Mouse (Mus musculus): Measurements from ENCODE around the gene Vhl. TPM values are rescaled to one million over a fixed set of nuclear protein-coding genes. Genes with fewer than 3 reads are reported as not detected.
"Not testable (repeated sequence)": the region's sequence is repeated elsewhere in the genome, so short reads cannot be mapped to it uniquely, and the experiment has no call there.

Vhl gene
- total RNA-seq, 2 experiments from 2014 or later: 5.1 to 5.9 TPM

GRCm38 (mm10) chr6:113669821-113670220 is 46.1 kb downstream of the Vhl start:
- Histone ChIP-seq H3K27ac (peak overlapping the region; percentile 72), H3K4me3 (no peak overlapping the region; the same call in 1 of the 2 replicates)
- intact Hi-C loops (cut with DNase I): no loop called here
- no peak for TF ChIP-seq CTCF (IDR thresholded peaks at IDR 0.05)
- peak; percentile 24 for DNase-seq

- peak; percentile 39 for TF ChIP-seq CTCF (IDR thresholded peaks at IDR 0.05)
- intact Hi-C loops (cut with DNase I); DNase-seq; H3K27ac ChIP-seq; H3K4me3 ChIP-seq: not testable (repeated sequence)
Measured at GRCm38 (mm10) chr6:113672029-113672428, 48.3 kb downstream of the Vhl start.

GRCm38 (mm10) chr6:113672989-113673388 is 49.2 kb downstream of the Vhl start:
- no peak overlapping the region for H3K27ac ChIP-seq
- no peak for DNase-seq
- no peak overlapping the region for H3K4me3 ChIP-seq
- no peak for TF ChIP-seq CTCF (IDR thresholded peaks at IDR 0.05)
- intact Hi-C loops (cut with DNase I): no loop called here

- DNase-seq: no peak
- intact Hi-C loops (cut with DNase I): no loop called here
Measured at GRCm38 (mm10) chr6:113675234-113675633, 51.5 kb downstream of the Vhl start.

GRCm38 (mm10) chr6:113675991-113676390 is 52.2 kb downstream of the Vhl start:
- Histone ChIP-seq H3K27ac (no peak overlapping the region), H3K4me3 (no peak overlapping the region)
- intact Hi-C loops (cut with DNase I): no loop called here
- TF ChIP-seq CTCF (IDR thresholded peaks at IDR 0.05): no peak
- DNase-seq: no peak

More at GRCm38 (mm10) chr6:113675234-113675633, 51.5 kb downstream of the Vhl start:
- Histone ChIP-seq H3K27ac (no peak overlapping the region), H3K4me3 (no peak overlapping the region)
- TF ChIP-seq CTCF (IDR thresholded peaks at IDR 0.05): no peak

GRCm38 (mm10) chr6:113677070-113677734 is 53.4 kb downstream of the Vhl start:
- H3K4me3 ChIP-seq: no peak overlapping the region

GRCm38 (mm10) chr6:113678246-113679012 is 54.7 kb downstream of the Vhl start:
- no peak for DNase-seq
- intact Hi-C loops (cut with DNase I): no loop called here
- no peak for TF ChIP-seq CTCF (IDR thresholded peaks at IDR 0.05)
- no peak overlapping the region for H3K27ac ChIP-seq
- H3K4me3 ChIP-seq: no peak overlapping the region

More at GRCm38 (mm10) chr6:113677070-113677734, 53.4 kb downstream of the Vhl start:
- intact Hi-C loops (cut with DNase I): no loop called here
- peak overlapping the region; percentile 12; the same call in 1 of the 2 replicates for H3K27ac ChIP-seq
- peak; percentile 47 for DNase-seq
- no peak for TF ChIP-seq CTCF (IDR thresholded peaks at IDR 0.05)

GRCm38 (mm10) chr6:113679993-113680566 is 56.3 kb downstream of the Vhl start:
- H3K27ac ChIP-seq: no peak overlapping the region
- no peak for TF ChIP-seq CTCF (IDR thresholded peaks at IDR 0.05)
- intact Hi-C loops (cut with DNase I): loop anchor here (5.0 kb wide), 1 partner anchor 238 kb away; the partner anchor contains the start of gene Jagn1

More at GRCm38 (mm10) chr6:113679993-113680566, 56.3 kb downstream of the Vhl start:
- no peak overlapping the region for H3K4me3 ChIP-seq
- DNase-seq: no peak

Other genes starting within 250 kb of the Vhl start
- 10 to 100 TPM; 14.1 to 15.5 TPM for gene Tada3, start 246.1 kb upstream of the Vhl start, total RNA-seq (2021)
- gene Arpc4, start 245.8 kb upstream of the Vhl start, total RNA-seq (2021): 10 to 100 TPM; 47.4 to 53.4 TPM
- 1 to 10 TPM in 1 of 2 experiments, under 1 TPM in 1; 0.48 to 1.3 TPM for gene Ttll3, start 234.7 kb upstream of the Vhl start, total RNA-seq (2021)
- gene Rpusd3, start 204.6 kb upstream of the Vhl start, total RNA-seq (2021): 1 to 10 TPM; 7.7 to 8.3 TPM
- gene Cidec, start 188.2 kb upstream of the Vhl start, total RNA-seq (2021): 1 to 10 TPM in 1 of 2 experiments, under 1 TPM in 1; 0.97 to 5.0 TPM
- gene Jagn1, start 181.4 kb upstream of the Vhl start, total RNA-seq (2021): 10 to 100 TPM; 28.2 to 29.7 TPM
- under 1 TPM; 0.25 to 0.26 TPM for gene Il17re, start 165.5 kb upstream of the Vhl start, total RNA-seq (2021)
- 1 to 10 TPM; 4.2 to 4.7 TPM for gene Il17rc, start 152.5 kb upstream of the Vhl start, total RNA-seq (2021)
- gene Creld1, start 140.7 kb upstream of the Vhl start, total RNA-seq (2021): 10 to 100 TPM; 47.5 to 54.4 TPM
- under 1 TPM; 0.08 to 0.11 TPM for gene Prrt3, start 122.0 kb upstream of the Vhl start, total RNA-seq (2021)
- gene Emc3, start 92.3 kb upstream of the Vhl start, total RNA-seq (2021): 10 to 100 TPM; 54.9 to 63.2 TPM
- gene Fancd2, start 92.3 kb upstream of the Vhl start, total RNA-seq (2021): under 1 TPM; 0.10 to 0.28 TPM
- gene Fancd2os, start 23.2 kb upstream of the Vhl start, total RNA-seq (2021): not detected
- 10 to 100 TPM; 37.3 to 46.0 TPM for gene Brk1, start 19.2 kb upstream of the Vhl start, total RNA-seq (2021)
- 1 to 10 TPM; 3.9 to 6.1 TPM for gene Irak2, start 14.5 kb downstream of the Vhl start, total RNA-seq (2021)
- gene Tatdn2, start 73.1 kb downstream of the Vhl start, total RNA-seq (2021): 10 to 100 TPM; 36.4 to 41.1 TPM
- gene Ghrl, start 95.9 kb downstream of the Vhl start, total RNA-seq (2021): 1 to 10 TPM in 1 of 2 experiments, not detected in 1; 1.0 TPM
- 10 to 100 TPM; 60.0 to 74.1 TPM for gene Sec13, start 116.8 kb downstream of the Vhl start, total RNA-seq (2021)